Mouse (Mus musculus): ENCODE measurements around the gene Prom1.
A peak's percentile ranks its signal among the peaks of the same experiment; 100 is the strongest.
"Not testable (repeated sequence)": the region's sequence is repeated elsewhere in the genome, so short reads cannot be mapped to it uniquely, and the experiment has no call there.

The Prom1 gene

DNA sequence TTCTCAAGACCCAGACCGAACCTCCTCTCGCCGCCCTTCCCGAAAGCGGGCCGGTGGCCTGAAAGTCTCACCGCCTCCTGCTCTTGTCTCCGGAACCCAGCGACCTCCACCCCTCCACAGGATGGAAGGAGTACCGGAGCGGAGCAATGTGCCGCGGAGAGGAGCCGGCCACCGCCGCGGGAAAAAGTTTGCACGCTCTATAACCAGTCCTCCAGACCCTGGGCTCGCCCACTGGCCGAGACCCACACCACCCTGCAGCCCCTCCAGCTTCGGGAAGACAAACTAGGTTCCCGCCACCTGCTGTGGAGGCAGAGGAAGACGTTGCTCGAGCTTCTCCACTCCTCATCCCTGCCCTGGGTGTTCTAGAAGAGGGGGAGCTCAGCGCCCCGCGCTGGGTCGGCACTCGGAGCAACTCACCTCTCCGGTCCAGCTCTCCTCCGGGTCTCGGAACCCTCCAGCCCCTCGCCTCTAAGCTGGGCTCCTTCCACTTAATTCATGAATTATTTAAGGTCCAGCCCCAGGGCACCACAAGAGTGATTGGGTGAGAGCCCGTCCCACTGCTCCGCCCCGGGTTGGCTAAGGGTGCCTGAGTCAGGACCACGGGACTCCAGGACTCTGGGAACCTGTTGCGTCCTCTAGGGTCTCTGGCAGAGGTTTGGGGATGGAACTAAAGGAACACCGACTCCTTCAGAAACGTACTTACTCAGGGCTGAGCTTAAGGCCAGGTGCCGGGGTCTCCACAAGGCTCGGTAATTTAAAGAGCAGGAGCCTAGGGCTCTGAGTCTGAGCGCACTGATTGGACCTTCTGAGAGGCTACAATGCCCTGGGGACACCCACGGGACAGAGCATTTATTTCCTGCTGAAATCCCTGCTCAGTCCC, at the start of gene Prom1:
TSS of gene Prom1 (minus strand) at position 802 of the 880 bp plus-strand sequence.
- DNase-seq (ENCODE audit: low spot score in 2 of 2) = peak; percentile 3 to 15

DNA sequence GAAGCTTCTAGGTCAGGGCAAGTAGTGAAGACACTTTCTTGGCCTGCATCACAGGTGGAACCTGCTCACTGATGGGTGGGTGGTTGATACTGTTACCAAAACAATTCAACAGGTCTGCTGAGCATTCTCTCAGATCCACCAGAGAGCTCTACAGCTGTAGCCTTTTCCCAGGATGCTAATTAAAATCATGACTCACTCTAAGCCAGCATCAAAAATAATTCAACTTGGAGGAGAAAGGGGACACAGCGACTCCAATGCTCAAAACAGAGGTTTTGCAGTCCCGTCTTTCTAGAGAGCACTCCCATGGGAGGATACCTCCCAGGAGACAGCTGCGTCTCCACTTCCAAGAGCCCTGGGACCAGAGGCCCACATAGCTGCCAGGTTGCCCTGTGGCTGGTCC, 45.9 kb upstream of the Prom1 start:
- DNase-seq (ENCODE audit: low spot score in 2 of 2) = no peak

DNA sequence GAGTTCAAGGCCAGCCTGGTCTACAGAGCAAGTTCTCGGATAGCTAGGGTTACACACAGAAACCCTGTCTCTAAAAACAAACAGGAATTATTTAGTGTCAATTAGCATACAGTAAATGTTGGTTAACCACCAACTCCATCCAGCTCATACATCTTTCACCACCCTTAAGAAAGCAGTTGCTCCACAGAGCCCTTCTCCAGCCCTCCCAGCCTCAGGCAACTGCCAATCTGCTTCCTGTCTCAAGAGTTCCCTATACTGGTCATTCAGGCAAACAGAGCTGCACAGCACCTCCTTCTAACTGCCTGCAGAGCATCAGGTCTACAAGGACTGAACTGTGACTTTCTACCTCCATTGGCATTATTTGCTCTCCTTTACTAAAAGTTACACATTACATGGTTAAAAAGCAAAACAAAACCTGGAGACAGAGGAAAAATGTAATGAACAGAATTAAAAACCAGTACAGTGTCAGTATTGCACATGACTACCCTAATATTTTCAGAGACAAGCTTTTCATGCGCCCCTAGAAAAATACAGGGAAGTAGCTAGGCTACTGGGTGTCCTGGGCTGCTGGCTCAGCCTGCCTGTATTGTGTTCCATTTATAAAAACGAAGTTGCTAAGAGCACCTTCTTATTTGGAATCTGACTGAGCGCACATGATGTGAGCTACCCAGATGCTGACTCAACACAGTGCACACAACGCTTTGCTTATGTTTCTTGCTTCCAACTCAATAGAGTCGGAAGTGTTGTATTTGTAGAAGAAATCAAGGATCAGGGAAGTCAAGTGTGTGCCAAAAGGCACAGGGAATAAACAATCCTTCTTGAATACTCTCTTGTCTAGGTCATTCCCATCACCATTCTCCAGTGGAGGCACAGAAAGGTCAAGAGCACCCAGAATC, 44.9 kb upstream of the Prom1 start:
- no peak for DNase-seq (ENCODE audit: low spot score in 2 of 2)

DNA sequence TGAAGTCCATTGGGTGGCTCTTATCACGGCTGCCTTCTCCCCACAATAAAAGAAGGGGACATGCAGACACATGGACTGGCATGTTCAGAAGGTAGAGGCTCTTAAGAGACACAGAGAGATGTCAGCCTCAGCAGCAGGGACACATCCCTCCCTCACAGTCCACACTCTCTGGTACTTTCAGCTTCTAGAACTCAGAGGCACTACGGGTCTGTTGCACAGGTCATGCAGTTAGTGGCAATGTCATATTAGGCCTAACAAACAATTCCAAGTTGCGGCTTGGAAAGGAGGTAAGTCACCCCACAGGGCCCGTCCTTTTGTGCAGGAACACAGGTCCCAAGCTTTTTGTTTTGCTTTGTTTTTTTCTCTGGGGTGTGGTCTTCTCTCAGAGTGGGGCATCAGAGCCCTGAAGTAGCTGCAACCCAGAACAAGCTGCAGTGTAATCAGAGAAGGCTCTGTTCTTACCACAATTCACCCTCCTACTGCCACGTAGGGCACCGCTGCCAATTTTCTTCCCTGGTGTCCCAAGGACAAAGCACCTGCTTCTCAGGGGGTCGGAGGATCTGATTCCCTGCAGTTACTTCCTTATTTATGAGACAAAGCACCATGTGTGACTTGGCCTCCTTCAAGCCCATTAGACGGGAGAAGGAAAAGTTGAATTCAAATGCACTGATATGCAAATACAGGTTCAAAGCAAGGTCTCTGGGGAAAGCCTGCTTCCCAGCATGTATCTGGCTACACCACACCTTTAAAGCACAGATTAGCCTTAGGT, 41.8 kb upstream of the Prom1 start:
- no peak for DNase-seq (ENCODE audit: low spot score in 2 of 2)

DNA sequence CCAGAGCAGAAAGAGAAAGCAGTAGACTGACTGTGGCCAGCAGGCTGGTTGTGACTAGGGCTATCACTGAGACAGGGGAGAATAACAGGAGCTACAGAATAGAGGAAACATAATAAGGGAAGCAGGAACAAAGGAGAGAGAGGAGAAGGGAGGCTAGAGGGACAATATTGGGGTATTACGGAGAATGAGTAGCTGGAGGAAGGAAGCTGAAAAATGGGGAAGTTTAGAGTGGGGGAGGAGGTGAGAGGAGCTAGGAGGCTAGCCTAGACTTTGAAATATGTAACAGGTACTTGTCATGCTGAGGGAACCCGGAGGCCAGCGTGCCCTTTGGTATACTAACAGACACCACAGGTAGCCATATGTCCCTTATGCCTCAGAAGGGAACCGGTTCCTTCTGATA, 25.7 kb upstream of the Prom1 start:
- DNase-seq (ENCODE audit: low spot score in 2 of 2) = no peak

DNA sequence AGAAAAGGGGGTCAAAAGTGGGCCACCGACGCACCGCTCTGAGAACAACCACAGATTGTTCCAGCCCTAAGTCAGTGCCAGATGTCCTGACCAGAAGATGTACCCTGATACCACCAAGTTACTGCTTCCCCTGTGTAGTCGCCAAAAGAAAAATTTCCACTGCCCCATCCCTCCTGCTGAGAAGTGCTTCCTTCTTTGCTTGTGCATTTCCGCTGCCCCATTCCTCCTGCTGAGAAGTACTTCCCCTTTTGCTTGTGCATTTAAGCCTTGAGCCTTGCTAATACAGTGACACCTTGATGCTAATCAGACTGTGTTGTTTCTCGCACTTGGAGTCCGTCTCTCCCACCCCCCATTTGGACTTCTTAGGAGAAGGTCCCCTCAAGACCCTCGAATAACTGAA, 24.7 kb upstream of the Prom1 start:
- not testable (repeated sequence) for DNase-seq (ENCODE audit: low spot score in 2 of 2)

DNA sequence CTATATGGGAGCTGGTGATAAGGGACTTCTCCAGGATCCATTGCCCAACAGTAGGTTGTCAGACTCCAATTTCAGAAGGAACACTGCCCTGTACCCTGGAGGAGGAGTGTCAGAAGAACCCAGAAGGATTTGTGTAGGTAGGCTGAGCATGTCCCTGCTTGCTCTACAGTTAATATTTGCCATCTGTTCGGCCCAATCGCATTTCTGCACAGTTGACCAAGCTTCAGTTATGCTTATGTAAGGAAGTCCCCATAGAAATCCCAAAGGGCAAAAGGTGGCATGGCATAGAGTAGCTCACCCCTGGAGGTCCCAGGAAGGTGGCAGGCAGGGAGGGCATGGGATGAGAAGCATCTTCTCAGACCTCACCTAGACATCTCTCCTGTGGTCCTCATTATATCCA, 19.6 kb upstream of the Prom1 start:
- DNase-seq (ENCODE audit: low spot score in 2 of 2) = no peak

DNA sequence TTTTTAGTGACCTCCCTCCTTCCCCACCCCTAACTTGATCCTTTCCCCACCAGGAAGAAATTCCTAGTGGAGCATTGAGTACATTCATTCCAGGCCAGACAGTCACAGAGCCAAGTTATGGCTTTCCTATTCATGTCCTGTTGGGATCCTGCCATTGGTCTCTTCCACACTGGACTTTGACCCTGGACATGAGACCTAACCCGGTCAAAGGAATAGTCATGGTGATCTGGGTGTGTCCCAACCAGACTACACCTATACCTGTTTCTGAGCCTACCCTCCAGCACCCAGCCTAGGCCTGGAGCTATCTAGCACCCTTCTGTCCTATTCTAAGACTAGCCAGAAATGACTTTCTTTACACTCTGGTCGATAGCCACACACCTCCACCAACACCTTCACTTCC, 11.3 kb upstream of the Prom1 start:
- DNase-seq (ENCODE audit: low spot score in 2 of 2) = no peak

DNA sequence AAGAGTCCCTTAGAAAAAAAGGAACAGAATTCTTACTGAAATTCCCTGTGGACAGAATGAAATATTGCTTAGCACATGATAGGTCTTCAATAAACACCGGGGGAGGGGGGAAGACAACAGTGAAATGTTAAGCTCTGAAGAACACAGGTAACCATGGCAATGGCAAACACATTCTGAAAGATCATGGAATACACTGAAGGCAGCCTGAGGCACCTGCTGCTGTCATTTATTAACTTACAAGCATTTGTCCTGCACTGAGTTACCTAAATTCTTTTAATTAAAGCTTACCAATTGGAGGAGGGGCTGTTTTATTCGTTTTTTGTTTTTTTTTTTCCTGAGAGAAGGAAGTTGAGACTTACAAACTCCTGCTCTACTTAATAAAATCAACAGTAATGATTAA, 7.3 kb upstream of the Prom1 start:
- no peak for DNase-seq (ENCODE audit: low spot score in 2 of 2)

DNA sequence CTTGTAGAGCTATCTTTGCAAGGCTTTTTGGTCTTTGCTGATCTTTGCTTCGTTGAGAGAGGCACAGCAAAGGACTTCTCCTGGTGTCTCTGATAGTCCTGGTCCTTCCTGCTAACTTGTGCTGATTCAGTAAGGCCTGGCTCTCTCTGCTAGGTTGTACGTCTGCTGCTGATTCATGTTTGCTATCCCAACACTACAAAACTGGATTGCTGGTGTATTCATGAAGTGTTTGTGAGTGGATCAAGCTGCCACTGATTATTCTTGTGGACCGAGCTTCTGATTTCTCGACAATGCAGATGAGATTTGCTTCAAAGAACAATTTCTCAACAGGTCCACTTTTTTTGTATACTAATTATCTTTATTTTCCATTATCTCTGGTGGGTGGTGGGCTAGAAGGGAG, 6.3 kb upstream of the Prom1 start:
- DNase-seq (ENCODE audit: low spot score in 2 of 2) = no peak

DNA sequence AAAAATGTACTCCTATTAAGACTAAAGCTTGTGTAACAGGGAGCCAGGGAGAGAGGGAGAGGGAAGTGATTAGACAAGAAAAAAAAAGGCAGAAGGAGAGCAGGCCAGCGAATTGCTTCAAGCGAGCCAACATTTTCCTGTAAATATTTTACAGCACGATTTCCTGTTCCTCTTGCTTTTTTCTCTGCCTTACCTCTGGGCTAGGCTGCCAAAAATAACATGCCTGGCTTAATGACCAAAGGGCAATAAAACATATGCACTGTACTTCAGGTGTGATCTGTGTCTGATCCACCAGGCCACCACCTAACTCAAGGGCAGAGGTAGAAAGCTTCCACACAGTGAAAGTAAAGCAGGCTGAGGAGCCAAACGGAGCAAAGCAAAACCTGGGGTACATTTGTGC, 3.4 kb upstream of the Prom1 start:
- no peak for DNase-seq (ENCODE audit: low spot score in 2 of 2)

DNA sequence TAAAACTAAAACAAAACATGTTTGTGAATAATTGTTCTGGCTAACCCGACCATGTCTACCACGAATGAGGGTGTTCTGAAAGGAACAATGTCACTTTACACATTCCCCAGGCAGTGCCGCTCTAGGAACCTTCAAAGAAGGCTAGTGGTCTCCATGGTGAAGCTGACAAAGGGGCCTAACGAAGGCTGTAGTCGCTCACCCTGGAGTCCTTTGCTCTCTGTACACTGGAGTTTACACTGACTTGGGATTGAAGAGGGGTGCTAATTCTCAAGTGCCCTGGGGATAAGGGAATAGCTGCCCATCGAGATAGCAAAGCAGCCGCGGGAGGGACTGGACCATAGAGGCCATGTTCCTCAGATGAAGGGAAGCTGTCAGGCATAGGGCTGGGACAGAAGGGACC, 2.9 kb upstream of the Prom1 start:
- no peak for DNase-seq (ENCODE audit: low spot score in 2 of 2)

DNA sequence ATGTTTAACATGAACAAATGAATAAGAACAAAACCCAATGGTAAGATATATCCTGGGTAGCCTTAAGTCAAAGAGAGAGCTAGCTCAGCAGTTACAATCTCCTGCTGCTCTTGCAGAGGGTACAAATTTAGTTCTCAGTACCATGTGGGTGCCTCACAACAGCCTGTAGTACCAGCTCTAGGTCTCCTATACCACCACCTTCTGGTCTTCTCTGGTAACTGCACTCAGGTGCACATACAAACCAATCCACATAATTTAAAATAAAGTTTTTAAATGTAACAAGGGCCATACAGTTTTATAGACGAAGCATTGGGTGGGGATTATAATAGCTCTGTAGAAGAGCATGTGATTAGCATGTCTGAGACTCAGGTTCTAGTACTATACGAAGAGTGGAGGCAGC, 2.3 kb upstream of the Prom1 start:
- DNase-seq (ENCODE audit: low spot score in 2 of 2) = peak in 1 of 2 experiments; percentile 16

DNA sequence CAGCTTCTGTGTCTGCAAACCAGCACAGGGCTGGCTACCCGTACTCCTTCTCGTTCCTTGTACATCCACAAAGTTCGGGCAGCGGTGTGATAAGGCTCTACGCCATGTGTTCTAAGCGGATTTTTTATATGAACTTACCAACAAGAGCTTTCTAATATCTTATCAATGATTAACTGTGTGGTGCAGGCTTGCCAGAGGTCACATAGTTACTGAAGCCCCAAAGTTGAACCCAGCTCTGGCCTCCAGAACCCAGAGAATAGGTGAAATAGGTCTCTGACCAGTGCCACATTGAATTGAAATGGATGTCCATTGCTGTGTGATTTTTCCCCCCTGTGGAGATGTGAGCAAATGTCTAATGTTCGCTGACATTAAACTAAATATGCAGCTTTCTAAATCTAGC, 1.3 kb upstream of the Prom1 start:
- DNase-seq (ENCODE audit: low spot score in 2 of 2) = no peak

DNA sequence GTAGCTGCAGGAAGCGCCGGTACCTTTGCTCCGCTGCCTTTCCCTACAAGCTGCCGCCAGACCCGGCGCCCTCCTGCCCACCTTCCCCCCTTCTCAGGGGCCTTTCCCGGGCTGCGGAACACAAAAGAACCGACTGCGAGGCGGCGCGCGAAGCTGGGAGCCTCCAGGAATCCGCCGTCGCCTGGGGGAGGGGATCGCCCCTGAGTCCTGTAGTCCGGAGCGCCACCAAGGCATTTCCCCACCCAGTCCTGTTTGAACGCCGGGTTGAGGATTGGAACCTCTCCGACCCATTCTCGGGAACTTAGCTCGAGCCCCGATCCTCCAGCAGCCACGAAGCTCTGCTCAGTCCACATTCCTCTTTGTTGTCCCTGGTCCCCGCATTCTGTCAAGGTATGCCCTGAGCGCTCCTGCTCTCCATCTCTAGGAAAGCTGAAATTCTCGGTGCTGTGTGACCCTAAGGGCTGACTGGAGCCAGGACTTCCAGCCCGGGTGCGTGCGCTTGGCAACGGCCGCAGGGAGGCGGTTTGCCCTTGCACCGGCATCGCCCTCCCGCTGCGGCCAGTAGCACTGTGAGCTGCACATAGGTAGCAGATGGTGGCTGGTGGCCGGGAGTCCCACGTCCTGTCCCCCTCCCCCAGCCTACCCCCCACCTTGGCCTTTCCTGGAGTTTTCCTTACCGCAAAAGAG, 1.1 kb downstream of the Prom1 start:
- peak; percentile 4 to 18 for DNase-seq (ENCODE audit: low spot score in 2 of 2)

DNA sequence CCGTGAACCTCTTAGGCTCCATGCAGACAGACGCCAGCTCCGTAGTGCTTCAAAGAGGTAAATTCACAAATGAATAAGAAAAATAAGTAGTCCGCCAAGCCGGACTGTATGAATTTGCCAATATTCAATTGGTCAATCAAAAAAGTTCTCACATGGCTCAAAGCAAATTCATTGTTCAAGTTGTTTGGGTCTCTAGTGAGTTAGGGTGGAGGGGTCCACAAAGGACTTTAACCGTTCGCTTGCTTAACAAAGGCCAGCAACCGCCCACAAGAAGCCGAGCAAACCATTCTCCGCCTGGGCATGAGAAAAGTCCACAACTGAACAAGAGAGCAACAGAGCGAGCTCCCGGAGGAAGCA, 1.7 kb downstream of the Prom1 start:
- DNase-seq (ENCODE audit: low spot score in 2 of 2) = no peak

DNA sequence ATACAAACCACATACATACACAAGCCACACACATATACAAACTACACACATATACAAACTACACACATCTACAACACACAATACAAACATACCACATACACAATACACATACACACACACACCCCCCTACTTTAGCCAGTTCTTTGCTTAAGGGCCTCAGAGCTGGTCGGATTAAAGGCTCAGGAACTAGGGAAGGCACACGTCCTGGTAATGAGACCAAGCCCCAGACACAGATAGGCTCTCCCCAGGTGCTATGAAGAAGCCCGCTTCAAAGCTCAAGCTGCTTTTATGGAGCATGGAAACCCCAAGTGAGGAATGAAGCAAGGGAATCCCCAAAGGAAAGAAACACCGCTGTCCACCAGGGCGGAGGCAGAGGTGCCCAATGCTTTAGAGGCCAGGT, 4.8 kb downstream of the Prom1 start:
- DNase-seq (ENCODE audit: low spot score in 2 of 2) = no peak

DNA sequence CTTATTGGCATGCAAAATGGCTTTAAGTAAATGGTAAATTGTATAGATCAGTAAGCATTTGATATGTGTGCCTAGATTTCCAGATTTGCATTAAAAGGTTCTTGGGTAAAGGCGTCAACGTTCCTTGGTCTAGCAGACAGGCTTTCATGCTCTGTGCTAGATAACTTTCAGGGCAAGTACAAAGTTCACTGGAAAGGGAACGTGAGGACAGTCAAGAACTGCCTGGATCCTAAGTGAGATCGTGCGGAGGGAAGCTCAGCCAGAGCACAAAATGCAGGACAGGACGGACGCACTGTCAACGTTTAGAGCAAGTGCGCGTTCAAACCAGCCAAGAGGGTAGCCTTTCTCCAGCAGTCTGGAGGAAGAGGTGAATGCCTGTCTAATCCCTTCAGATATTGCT, 5.7 kb downstream of the Prom1 start:
- no peak for DNase-seq (ENCODE audit: low spot score in 2 of 2)

DNA sequence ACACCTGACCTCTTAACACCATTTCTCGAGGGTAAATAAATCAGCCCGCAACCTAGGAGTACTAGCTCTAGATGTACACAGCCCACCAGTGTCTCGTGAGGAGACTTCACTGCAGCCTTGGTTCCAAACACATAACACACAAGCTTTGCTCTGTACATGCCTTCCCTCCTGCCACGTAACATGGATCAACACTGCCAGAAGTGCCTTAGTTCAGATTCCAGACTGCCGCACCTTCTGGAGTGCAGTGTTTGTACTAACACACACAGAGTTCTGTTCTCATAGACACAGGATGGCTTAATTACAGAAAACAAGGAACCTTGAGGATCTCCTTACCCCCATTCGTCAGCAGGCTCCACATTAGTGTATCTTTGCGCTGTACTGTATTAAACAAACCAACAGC, 6.1 kb downstream of the Prom1 start:
- no peak for DNase-seq (ENCODE audit: low spot score in 2 of 2)

DNA sequence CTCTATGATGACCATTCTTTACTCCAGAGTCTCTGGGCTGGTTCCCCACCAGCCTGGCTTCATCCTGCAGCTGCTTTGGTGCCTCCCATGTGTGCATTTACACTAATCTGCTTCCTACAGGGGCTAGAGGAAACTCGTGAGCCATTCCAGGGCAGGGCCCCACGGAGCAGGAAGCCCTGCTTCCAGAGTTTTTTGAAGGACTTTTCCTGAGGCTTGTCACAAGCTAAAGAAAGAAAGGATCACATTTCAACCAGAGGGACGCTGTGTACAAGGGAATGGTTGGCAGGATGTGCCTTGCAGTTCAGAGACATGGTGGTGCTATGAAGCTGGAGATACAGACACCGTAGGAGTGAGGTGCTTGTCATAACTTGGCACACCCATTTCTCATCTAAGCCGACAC, 14.8 kb downstream of the Prom1 start:
- DNase-seq (ENCODE audit: low spot score in 2 of 2) = no peak

DNA sequence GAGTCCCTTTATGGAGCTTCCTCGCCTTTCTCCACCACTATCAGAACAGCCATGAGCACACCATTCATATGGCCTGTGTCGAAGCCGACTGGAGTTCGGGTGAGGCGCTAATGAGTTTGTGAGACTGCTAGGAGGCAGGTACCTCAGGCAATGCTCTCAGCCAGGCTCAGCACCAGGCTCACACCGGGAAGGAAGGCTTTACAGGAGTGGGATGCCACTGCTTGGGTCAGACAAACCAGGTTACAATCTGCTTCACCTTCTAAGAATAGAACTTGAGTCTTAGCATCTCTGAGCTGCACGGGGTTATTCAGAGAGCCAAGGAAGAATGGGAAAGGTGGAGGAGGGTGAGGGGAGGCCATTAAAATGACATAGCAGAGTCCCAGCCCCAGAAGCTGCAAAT, 16.0 kb downstream of the Prom1 start:
- DNase-seq (ENCODE audit: low spot score in 2 of 2) = no peak

DNA sequence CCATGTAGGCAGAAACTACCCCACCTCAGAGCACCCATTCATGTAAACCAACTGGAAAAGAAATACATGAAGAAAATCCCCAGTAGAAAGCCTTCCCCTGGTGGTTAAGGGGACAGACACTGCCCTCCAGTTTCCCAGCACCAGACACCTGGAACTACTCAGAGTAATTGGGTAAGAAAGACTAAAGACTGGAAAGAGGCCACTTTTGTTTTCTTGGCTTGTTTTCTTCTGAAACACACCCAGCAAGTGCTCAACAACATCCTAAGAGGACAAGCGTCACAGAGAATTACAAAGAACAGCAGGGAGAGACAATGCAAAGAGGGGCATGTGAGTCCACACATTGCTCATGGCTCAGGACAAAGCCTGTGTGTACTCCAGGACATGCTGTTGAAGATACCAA, 20.7 kb downstream of the Prom1 start:
- no peak for DNase-seq (ENCODE audit: low spot score in 2 of 2)

Measured in spleen, postnatal 10 days (tissue).